Mouse (Mus musculus): ENCODE data around the gene Gbx1.

GRCm38 (mm10) chr5:24484963-24485362 lies 42.0 kb downstream of the Gbx1 start:
- no peak for TF ChIP-seq CTCF (IDR thresholded peaks at IDR 0.05; ENCODE audit: control insufficient read depth, insufficient read depth, low read length)
- no peak for TF ChIP-seq POLR2A (IDR thresholded peaks at IDR 0.05; ENCODE audit: borderline replicate concordance, control insufficient read depth, low read depth, low read length)

Measured in bone marrow, adult 2 months (tissue).